Mouse (Mus musculus) retina, embryonic 14.5 days (tissue): ENCODE measurements around the gene Dcaf8.

Experiments
- DNase-seq: peaks from one replicate; pipeline ENCODE4 v3.0.0-alpha.2; 2015; ENCODE audit warnings: low spot score

Dcaf8 gene

DNA sequence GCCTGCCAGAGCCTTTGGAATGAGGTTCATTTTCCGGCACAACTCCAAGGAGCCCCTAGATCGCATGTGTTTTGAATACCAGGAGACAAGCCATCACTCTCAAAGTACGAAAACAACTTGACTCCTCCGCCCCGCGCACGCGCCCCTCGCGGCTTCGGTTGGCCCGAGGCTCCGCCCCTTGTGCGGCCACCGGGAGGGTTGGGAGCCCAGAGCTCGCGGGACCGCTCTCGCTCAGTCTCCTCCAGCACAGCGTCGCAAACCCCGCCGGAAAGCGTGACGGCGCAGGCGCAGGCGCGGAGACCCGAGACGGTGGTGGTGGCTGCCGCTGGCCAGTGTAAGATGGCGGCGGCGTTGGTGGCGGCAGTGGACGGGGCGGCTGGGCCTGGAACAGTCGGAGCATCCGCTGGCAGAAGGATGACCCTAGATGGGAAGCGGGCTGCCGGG, at the start of gene Dcaf8:
TSS of gene Dcaf8 (plus strand) at position 250 of the 444 bp plus-strand sequence.
- peak; percentile 98 for DNase-seq

DNA sequence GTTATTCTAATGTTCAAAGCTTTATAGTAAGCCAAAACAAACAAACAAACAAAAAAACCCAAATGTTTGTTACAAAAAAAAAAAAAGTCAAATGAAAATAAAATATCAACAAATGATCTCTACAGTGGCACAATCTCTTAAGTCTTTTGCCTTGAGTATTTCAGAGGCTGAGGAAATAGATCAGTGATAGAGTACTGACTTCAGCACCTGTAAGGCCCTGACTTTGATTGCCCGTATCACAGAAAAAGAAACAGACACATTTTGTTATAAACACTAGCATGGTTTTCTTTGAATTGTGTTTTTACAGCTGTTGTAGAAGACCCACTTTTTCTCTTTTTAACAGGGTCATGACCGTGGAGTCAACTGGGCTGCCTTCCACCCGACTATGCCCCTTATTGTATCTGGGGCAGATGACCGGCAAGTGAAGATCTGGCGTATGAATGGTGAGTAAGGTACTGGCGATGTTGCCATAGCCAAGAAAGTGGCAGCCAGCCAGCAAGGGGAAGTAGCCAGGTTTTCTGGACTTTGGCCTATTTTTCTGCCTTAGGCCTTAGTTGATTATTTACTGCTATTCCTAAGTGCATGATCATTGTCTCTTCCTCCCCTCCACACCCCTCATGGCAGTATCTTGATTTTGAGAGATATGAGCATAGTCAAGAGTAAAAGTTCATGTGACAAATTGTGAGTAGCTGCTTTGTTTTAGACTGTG, 48.4 kb upstream of the Dcaf8 start:
- no peak for DNase-seq

- DNase-seq = no peak
Observed at GRCm38 (mm10) chr1:172103619-172104018, 44.3 kb upstream of the Dcaf8 start.

DNA sequence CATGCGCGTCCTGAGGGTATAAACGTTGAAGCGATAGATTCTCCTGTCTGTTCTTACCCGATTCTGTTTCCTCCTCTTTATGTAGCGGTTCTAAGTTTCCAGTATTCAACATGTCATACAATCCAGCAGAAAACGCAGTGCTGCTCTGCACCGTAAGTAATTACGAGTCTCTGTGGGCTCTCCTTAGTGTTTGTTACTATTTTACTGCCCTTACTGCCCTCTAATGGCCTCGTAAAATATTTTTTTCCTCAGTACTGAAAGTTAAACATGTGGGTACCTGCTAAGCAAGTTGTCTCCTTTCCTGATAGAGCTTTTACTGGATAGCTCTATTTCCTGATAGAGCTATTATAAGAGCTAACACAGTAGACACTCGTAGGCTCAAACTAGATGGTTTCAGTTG, 42.8 kb upstream of the Dcaf8 start:
- peak; percentile 34 for DNase-seq

DNA sequence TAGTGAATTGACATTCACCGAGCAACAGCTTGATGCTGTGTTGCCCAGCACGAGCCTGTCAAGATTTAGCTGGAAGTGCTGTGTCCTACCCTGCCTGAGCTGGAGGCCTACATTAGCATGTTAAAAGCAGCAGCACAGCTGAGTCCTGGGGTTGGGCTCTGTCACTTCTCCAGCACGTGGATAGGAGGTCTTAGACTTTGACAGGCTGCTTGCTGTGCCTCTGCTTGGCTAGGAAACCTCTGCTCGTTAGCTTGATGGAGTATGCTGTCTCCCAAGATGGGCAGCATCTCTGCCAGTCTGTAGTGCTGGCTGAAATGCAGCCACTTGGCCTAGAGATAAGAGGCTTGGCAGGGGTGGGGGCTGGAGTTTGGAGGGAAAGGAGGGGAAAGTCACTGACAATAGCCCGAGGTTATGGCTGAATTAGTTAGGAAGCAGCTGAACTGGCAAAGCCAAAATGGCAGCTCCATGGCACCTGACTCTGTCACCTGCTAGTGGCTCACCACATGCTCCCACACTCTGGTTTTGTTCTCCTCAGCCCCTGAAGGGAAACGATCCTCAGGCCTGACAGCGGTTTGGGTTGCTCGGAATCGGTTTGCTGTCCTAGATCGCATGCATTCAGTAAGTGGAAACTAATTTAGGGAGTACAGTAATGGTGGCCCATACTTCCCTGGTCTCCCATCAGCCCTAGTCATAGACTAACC, 40.0 kb upstream of the Dcaf8 start:
- DNase-seq = no peak

DNA sequence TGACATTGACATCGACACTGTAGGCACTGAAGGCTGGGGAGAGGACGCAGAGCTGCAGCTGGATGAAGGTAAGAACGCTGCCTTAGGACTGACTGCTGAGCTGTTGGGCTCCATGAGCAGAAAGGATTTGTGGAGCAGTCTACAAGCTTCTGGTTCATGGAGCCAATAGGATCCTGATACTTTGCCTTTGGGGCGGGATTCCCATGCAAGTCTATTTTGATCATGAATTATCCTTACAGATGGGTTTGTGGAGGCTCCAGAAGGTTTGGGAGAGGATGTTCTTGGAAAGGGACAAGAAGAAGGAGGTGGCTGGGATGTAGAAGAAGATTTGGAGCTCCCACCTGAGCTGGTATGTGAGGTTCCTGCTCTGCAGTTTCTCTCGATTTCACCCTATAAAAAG, 30.9 kb upstream of the Dcaf8 start:
- no peak for DNase-seq

DNA sequence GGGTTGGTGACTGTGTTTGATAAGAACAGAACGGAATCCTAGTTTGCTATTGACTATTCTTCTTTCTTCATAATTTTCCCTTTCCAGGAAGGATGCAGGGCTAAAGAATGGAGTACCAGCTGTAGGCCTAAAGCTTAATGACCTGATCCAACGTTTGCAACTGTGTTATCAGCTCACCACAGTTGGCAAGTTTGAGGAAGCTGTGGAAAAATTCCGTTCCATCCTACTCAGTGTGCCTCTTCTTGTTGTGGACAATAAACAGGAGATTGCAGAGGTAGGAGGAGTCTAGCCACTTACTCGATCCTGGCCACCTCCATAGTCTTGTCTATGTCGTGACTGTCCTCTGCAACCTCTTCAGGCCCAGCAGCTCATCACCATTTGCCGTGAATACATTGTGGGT, 28.8 kb upstream of the Dcaf8 start:
- DNase-seq = no peak

DNA sequence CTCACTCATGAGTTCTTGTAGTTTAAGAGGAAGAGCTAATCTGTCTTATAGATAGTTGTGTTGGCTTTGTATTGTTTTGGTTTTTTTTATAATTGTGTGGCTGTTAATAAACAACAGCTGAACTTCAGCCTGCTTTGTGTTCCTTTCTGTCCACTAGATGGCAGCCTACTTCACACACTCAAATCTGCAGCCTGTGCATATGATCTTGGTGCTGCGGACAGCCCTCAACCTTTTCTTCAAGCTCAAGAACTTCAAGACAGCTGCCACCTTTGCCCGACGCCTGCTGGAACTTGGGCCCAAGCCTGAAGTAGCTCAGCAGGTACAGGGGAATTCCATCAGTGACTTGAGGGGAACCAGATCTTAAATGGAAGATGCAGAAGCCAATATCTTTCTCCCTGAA, 28.2 kb upstream of the Dcaf8 start:
- DNase-seq = peak; percentile 83

DNA sequence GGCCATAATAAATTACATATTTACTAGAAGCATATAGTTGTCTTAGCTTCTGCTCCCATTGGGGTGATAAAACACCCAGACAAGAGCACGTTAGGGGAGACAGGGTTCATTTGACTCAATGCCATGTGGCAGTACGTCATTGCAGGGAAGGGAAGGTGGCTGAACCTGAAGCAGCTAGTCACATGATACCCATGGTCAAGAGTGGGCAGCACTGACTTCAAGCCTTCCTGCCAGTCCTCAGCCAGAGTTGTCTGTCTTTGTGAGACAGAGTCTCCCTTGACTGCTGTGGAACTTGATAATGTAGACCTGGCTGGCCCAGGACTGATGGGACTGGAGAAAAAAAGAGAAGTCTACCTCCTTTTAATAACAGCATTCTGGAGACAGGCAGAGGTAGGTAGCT, 25.2 kb upstream of the Dcaf8 start:
- DNase-seq = no peak

DNA sequence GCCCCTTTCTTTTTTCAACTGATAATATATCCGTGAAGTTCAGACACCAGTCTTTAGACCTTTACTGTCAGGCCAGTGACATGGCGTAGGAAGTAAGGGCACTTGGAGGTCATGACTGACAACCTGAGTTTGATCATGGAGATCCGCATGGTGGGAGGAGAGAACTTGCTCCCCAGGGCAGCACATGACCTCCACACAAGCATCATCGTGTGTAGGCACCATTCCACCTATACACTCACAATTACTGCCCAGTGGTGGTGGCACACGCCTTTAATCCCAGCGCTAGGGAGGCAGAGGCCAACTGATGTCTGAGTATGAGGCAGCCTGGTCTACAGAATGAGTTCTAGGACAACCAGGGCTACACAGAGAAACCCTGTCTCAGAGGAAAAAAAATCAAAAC, 23.3 kb upstream of the Dcaf8 start:
- DNase-seq = no peak

DNA sequence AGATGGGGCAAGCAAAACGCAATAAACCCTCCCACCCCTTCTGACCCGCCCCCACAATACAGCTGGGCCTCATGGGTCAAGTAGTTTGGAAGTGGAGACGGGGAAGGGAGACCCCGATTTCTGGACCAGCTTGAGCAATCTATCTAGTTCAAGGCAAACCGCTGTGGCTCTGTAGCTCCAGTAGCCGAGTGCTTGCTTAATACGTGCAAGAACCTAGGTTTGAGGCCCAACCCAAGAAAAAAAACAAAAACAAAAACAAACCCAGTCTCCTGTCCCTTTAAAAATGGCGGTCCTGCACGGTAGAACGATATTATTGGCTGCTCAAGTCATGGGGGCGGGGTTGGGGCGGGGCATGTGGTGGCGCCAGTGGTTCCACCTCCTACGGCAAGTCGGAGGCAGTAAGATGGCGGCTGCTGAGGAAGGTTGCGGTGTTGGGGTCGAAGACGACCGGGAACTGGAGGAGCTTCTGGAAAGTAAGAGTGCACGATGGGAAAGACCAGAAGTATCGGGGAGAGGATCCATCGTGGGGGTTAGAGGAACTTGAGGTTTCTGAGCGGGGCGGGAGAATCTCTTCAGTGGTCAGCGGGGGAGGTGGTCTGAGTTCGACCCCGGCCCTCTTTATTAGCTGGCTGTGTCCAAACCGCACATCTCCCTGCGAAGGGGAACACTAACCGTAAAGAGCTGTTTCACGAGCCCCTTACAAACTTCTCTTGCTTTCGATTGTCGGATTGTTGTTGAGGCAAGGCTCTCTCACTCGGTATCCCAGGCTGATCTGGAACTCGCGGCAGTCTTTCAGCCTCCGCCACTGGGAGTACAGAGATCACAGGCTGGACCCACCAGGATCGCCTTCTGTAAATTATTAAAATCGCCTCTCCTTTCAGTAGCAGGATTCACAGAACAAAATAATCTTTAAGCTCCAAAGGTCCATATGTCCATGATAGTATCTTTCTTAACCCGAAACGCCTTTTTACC, 21.2 kb upstream of the Dcaf8 start, which contains the start of gene Pex19:
TSS of gene Pex19 (plus strand) at position 380 of the 972 bp plus-strand sequence.
- DNase-seq = peak; percentile 93

GRCm38 (mm10) chr1:172127487-172127886, 20.4 kb upstream of the Dcaf8 start:
- DNase-seq = no peak

GRCm38 (mm10) chr1:172128563-172128962, 19.3 kb upstream of the Dcaf8 start:
- DNase-seq = no peak

DNA sequence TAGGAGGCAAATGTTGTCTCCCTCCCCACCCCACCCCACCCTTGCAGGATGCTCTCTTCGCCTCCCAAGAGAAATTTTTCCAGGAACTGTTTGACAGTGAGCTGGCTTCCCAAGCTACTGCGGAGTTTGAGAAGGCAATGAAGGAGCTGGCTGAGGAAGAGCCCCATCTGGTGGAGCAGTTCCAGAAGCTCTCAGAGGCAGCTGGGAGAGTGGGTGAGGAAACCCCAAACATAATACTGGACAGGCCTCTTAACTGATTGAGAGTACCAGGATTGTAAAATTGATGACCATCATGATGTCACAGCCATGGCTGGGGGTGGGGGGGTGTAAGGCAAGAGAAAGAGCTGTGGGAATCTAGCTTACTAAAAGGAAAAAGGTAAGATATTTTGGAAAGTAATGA, 18.8 kb upstream of the Dcaf8 start:
- peak; percentile 62 for DNase-seq

DNA sequence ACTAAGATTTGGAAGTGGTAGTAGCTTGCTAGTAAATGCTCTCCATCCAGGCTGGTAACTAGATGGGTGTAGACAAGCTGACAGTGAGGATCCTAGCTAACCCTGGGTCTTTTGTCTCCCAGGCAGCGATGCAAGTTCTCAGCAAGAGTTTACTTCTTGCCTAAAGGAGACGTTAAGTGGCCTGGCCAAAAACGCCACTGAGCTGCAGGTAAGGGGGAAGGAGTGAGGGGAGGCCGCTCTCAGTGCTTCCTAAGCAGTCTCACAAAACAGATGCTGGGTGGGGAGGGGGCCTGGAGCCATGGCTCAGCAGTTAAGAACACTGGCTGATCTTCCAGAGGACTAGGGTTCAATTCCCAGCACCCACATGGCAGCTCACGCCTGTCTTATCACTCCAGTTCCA, 18.1 kb upstream of the Dcaf8 start:
- DNase-seq = no peak

GRCm38 (mm10) chr1:172132319-172132718, 15.6 kb upstream of the Dcaf8 start:
- DNase-seq = no peak

GRCm38 (mm10) chr1:172133535-172133934, 14.3 kb upstream of the Dcaf8 start:
- DNase-seq = no peak

DNA sequence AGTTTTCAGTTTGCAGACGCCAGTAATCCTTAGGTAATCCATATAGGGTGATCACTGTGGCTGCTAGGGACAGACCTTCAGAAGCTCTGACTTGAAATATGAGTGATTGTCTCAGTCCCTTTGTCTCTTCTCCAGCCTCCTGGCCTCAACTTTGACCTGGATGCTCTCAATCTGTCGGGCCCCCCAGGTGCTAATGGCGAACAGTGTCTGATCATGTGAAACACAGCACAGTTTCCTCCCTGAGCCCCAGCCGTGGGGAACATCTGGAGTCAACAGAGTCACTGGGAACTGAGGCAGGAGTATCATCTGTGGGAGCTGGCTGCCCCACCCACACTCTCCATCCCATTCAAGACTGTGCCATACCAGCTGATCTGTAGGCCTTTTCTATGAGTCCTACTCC, 13.8 kb upstream of the Dcaf8 start:
- no peak for DNase-seq

DNA sequence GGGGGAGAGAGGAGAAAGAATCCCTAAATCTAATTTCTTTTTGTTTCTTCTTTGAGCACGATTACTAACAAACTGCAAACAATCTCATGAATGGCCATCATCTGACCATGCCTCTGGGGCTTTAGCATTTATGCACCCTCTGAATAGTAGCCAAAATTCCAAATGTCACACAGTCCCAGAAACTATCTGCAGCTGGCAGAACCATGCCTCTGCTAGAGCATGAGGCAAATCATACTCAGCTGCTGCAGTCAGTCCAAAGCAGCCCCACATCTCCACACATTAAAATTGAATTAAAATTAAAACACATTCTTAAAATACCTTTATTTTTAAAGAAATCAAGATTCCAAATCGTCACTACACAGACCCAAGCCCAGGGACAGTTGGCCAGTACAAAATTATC, 7.7 kb upstream of the Dcaf8 start:
- DNase-seq = no peak

DNA sequence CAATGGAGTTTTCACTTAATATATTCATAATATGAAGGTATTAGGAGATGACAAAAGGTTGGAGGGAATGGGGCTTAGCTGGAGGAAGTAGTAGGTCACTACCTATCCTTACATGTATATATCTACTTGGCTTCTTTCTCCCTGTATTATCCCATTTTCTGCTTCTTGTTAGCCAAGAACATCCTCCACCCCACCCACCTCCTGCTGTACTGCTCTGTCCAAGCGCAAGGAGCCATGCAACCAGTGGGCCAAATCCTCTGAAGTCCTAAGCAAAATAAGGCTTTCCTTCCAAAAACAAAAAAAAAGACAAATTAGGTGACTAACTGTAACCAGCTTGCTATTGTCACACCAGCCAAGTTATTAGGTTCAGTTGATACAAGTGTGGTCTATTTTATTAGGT, 7.1 kb upstream of the Dcaf8 start:
- no peak for DNase-seq

DNA sequence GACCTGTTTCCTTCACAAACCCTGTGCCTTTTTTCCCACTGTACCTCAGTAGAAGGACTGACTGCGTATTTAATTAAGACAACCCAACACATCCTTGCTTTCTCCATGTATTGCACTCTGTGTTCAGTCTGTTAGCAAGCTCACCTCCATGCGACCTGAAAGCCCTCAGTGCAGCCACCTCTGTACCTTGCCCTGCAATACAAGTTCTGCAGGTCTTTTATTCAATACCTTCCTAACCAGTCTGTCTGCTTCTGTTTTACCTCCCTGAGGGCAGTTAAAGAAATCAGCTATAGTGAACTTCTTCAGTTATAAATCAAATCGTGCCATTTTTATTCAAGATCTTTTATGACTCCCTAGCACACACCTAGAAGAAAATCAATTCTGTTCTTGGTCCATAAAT, 6.4 kb upstream of the Dcaf8 start:
- no peak for DNase-seq

GRCm38 (mm10) chr1:172143570-172143969, 4.3 kb upstream of the Dcaf8 start:
- DNase-seq = peak; percentile 70
